Mouse (Mus musculus) brain, adult 2 months (tissue): Measurements from ENCODE around the gene Hipk1.
"Not testable (repeated sequence)": the region's sequence is repeated elsewhere in the genome, so short reads cannot be mapped to it uniquely, and the experiment has no call there.

Source experiments
- DNase-seq: peaks from one replicate; pipeline ENCODE4 v3.0.0; 2011; ENCODE audit warnings: low read depth, low spot score

Hipk1 gene

GRCm38 (mm10) chr3:103796389-103796788 is 5.0 kb upstream of the Hipk1 start:
- no peak for DNase-seq

- no peak for DNase-seq
These were observed 1.2 kb upstream of the Hipk1 start for GRCm38 (mm10) chr3:103792566-103792965.

GRCm38 (mm10) chr3:103792111-103792406 is 696 bp upstream of the Hipk1 start:
- DNase-seq, result not testable (repeated sequence)

GRCm38 (mm10) chr3:103790346-103791145 is 817 bp downstream of the Hipk1 start:
- peak; percentile 36 for DNase-seq

- DNase-seq, result peak; percentile 39
These were observed 1.4 kb downstream of the Hipk1 start for GRCm38 (mm10) chr3:103789891-103790345.

- no peak for DNase-seq
These were observed 2.3 kb downstream of the Hipk1 start for GRCm38 (mm10) chr3:103789096-103789495.

GRCm38 (mm10) chr3:103787225-103787624 is 4.1 kb downstream of the Hipk1 start:
- DNase-seq, result no peak

- DNase-seq, result no peak
These were observed 8.3 kb downstream of the Hipk1 start for GRCm38 (mm10) chr3:103782844-103783609.

GRCm38 (mm10) chr3:103780777-103781176 is 10.6 kb downstream of the Hipk1 start:
- no peak for DNase-seq

GRCm38 (mm10) chr3:103780271-103780670 is 11.1 kb downstream of the Hipk1 start:
- peak; percentile 85 for DNase-seq

GRCm38 (mm10) chr3:103779183-103779582 is 12.2 kb downstream of the Hipk1 start:
- no peak for DNase-seq

- DNase-seq, result no peak
These were observed 12.7 kb downstream of the Hipk1 start for GRCm38 (mm10) chr3:103778660-103779059.

GRCm38 (mm10) chr3:103777940-103778339 is 13.4 kb downstream of the Hipk1 start:
- DNase-seq, result peak; percentile 95

GRCm38 (mm10) chr3:103774009-103774408 is 17.4 kb downstream of the Hipk1 start:
- DNase-seq, result no peak

- DNase-seq, result no peak
These were observed 17.9 kb downstream of the Hipk1 start for GRCm38 (mm10) chr3:103773508-103773907.

- peak; percentile 31 for DNase-seq
These were observed 18.5 kb downstream of the Hipk1 start for GRCm38 (mm10) chr3:103772846-103773245.

- peak; percentile 90 for DNase-seq
These were observed 19.7 kb downstream of the Hipk1 start for GRCm38 (mm10) chr3:103771531-103772130.

- DNase-seq, result no peak
These were observed 24.6 kb downstream of the Hipk1 start for GRCm38 (mm10) chr3:103766789-103767188.

GRCm38 (mm10) chr3:103759261-103759970 is 31.9 kb downstream of the Hipk1 start:
- no peak for DNase-seq

- no peak for DNase-seq
These were observed 32.9 kb downstream of the Hipk1 start for GRCm38 (mm10) chr3:103758456-103758855.

GRCm38 (mm10) chr3:103756920-103757319 is 34.4 kb downstream of the Hipk1 start:
- DNase-seq, result no peak

- no peak for DNase-seq
These were observed 36.0 kb downstream of the Hipk1 start for GRCm38 (mm10) chr3:103755351-103755750.
